Mouse (Mus musculus): ENCODE results near the gene Sema6d. TPM values are rescaled to one million over a fixed set of nuclear protein-coding genes. Genes with fewer than 3 reads are reported as not detected.

The Sema6d gene
- total RNA-seq, 1 experiment from 2014 or later, result not detected

DNA sequence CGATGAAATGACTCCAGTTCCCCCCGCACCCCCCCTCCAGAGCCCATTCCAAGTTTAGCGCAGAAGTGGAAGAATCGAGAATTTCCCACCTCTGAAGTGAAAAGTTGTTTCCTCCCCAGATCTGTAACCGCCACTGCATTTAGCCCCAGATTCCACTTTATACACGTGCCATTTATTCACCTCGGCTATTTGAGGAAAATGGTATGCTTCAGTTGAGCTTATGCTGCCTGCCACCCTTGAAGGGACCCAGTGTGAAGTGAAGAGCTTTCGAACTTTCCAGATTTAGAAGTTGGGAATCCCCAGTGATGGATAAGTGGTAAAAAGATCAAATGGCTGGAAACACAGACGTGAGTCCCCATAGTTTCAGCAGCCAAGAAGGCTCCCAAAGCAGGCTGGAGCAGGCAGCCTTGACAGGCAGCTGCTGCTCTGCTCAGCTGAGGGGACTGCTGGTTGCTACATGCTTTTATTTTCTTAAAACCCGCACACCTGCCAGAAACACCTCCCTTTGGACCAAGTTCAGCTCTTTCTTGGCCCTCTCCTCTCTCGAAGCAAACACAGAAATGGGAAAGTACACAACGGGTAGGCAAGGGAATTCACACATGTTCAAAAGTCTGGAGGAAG lies 345.7 kb downstream of the Sema6d start:
- no peak for ATAC-seq (replicated peaks; ENCODE audit: insufficient number of reproducible peaks, low FRiP score, low TSS enrichment, poor library complexity, severe bottlenecking)

- ATAC-seq (replicated peaks; ENCODE audit: insufficient number of reproducible peaks, low FRiP score, low TSS enrichment, poor library complexity, severe bottlenecking), result no peak
Observed at GRCm38 (mm10) chr2:124436704-124437103, 346.9 kb downstream of the Sema6d start.

DNA sequence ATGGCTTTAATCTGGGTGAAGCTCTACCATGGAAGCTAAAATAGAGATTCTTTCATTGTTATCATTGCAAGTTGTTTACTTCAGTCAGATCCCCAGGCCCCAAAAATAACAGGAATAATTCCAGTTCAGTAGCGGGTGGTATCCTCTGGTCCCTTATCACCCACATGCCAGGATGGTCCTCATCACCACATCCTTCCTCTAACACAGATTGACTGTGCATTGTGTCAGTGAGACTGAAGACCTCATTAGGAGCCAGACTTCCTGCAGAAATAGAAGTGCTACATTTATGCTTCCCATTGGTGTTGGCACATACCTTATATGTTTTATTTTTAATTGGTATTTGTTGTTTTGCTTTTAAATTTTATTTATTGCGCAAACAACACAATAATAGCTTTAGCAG lies 354.4 kb downstream of the Sema6d start:
- ATAC-seq (replicated peaks; ENCODE audit: insufficient number of reproducible peaks, low FRiP score, low TSS enrichment, poor library complexity, severe bottlenecking), result no peak

GRCm38 (mm10) chr2:124455881-124456280 lies 366.1 kb downstream of the Sema6d start:
- ATAC-seq (replicated peaks; ENCODE audit: insufficient number of reproducible peaks, low FRiP score, low TSS enrichment, poor library complexity, severe bottlenecking), result no peak

DNA sequence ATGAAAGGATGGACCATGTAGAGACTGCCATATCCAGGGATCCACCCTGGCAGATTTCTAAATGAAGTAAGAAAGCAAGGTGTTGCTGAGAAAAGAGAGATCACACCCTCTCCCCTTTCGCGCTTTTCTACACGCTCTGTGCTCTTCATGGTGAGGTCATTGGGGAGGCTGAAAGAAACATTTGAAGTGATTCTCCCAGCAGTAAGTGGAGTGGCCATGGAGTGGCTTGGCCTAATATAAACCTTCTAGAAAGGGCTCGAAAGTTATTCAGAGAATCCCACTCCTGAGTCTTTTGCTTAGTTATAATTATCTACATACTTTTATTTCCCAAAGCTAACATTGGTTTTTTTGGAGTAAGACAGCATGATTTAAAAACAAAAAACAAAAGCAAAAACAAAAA lies 367.2 kb downstream of the Sema6d start:
- no peak for ATAC-seq (replicated peaks; ENCODE audit: insufficient number of reproducible peaks, low FRiP score, low TSS enrichment, poor library complexity, severe bottlenecking)

DNA sequence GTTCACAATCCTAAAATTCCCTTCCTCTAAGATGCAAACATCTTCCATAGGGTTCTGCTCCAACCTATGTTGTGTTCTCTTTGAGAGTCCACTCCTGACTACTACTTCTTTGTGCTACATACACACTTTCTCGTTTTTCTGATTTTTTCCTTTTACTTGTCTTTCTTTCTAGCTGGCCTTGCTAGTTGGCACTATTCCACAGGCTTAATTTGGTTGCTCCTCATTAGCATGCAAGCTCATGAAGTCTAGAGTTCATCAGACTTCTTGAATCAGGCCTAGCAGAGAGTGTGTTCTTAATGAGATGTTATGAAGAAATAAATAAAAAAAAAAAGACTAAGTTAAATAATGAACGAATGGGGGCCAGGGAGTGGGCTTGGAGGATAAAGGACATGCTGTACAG lies 368.3 kb downstream of the Sema6d start:
- no peak for ATAC-seq (replicated peaks; ENCODE audit: insufficient number of reproducible peaks, low FRiP score, low TSS enrichment, poor library complexity, severe bottlenecking)

DNA sequence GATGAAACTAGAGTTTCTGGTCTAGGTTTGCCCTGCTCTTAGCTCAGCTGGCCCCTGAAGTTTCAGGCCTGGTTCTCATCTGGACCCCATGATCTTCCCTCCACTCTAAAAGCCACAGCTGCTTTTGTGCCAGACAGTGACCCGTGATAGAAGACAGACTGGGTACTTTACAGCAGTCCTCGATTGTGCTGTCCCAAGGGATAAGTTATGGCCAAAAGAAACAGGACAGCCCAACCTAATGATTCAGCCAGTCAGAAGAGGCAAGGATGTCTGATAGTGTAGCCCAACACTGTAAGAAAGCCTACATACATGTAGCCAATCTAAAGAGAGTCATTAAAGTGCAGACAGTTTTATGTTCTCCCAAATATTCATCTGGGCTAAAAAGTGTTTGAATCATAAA lies 371.2 kb downstream of the Sema6d start:
- ATAC-seq (replicated peaks; ENCODE audit: insufficient number of reproducible peaks, low FRiP score, low TSS enrichment, poor library complexity, severe bottlenecking), result no peak

- ATAC-seq (replicated peaks; ENCODE audit: insufficient number of reproducible peaks, low FRiP score, low TSS enrichment, poor library complexity, severe bottlenecking), result no peak
Observed at GRCm38 (mm10) chr2:124461378-124461851, 371.6 kb downstream of the Sema6d start.

GRCm38 (mm10) chr2:124465004-124465946 lies 375.5 kb downstream of the Sema6d start:
- ATAC-seq (replicated peaks; ENCODE audit: insufficient number of reproducible peaks, low FRiP score, low TSS enrichment, poor library complexity, severe bottlenecking), result no peak

GRCm38 (mm10) chr2:124467429-124467828 lies 377.7 kb downstream of the Sema6d start:
- ATAC-seq (replicated peaks; ENCODE audit: insufficient number of reproducible peaks, low FRiP score, low TSS enrichment, poor library complexity, severe bottlenecking), result no peak

DNA sequence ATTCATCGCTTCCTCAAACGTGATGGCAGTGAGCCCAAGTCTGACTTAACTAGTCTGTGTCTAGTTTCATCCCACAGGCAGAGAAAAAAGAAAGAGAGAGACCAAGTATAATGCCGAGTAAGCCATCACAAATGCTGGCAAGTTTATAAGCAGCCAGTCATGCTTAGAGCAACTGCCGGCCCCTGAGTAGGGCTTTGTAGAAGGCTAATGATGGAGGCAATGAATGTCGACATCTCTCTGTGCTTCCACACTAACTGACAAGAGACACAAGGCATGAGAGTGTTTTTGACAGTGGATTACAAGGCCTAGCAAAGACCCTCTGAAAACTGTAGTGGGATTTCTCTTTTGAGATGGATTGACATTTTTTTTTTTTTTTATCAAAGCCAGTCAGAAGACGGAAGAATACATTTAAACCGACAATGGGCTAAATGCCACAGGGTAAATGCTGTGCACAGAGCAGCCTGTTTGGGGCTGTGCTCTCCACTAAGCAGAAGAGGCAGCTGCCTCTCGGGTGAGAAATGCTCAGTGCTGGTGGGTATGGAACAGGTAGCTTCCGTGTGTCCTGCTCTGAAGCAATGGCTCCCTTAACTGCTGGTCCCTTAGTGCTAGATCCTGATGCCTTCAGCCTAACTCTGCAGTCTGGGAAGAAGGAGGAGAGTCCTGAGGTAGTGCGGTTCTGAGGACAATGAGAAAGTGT lies 380.7 kb downstream of the Sema6d start:
- no peak for ATAC-seq (replicated peaks; ENCODE audit: insufficient number of reproducible peaks, low FRiP score, low TSS enrichment, poor library complexity, severe bottlenecking)

- ATAC-seq (replicated peaks; ENCODE audit: insufficient number of reproducible peaks, low FRiP score, low TSS enrichment, poor library complexity, severe bottlenecking), result no peak
Observed at GRCm38 (mm10) chr2:124472674-124473507, 383.1 kb downstream of the Sema6d start.

DNA sequence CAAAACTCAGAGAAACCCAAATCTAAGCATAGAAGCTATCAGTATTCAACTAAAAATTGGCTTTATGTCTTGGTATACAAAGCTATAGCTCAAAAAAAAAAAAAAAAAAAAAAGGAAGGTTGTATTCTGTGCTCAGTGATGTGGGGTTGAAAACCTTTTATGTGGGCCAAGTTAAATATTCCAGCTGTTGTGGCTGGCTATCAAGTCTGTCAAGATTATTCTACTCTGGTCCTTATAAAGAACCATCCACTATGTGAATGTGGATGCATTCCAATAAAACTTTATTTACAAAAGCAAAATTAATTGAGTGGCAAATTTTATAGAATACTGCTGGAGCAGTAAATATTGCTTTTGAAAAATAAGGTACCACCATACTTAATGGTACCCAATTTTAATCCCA lies 388.1 kb downstream of the Sema6d start:
- ATAC-seq (replicated peaks; ENCODE audit: insufficient number of reproducible peaks, low FRiP score, low TSS enrichment, poor library complexity, severe bottlenecking), result no peak

GRCm38 (mm10) chr2:124478526-124478925 lies 388.8 kb downstream of the Sema6d start:
- no peak for ATAC-seq (replicated peaks; ENCODE audit: insufficient number of reproducible peaks, low FRiP score, low TSS enrichment, poor library complexity, severe bottlenecking)

GRCm38 (mm10) chr2:124485761-124486160 lies 396.0 kb downstream of the Sema6d start:
- ATAC-seq (replicated peaks; ENCODE audit: insufficient number of reproducible peaks, low FRiP score, low TSS enrichment, poor library complexity, severe bottlenecking), result no peak

GRCm38 (mm10) chr2:124490010-124490801 lies 400.4 kb downstream of the Sema6d start:
- ATAC-seq (replicated peaks; ENCODE audit: insufficient number of reproducible peaks, low FRiP score, low TSS enrichment, poor library complexity, severe bottlenecking), result no peak

DNA sequence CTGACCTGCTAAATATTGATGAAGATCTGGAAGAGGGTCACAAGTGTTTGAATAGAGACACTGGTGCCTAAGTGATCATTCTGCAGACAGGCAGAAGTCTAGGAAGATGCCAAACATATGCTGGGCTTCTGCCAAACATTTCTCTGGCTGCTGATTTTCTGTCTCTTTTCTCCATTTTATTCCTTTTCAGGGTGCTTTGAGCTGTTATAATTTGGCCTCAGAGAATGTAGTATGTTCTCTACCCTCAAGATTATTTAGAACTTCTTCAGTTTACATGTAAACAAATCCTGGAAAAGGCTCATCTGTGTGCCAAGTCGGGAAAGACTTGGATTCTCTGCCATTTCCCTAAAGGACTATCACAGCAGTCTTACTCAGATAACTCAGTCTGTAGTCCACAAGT lies 406.0 kb downstream of the Sema6d start:
- no peak for ATAC-seq (replicated peaks; ENCODE audit: insufficient number of reproducible peaks, low FRiP score, low TSS enrichment, poor library complexity, severe bottlenecking)

DNA sequence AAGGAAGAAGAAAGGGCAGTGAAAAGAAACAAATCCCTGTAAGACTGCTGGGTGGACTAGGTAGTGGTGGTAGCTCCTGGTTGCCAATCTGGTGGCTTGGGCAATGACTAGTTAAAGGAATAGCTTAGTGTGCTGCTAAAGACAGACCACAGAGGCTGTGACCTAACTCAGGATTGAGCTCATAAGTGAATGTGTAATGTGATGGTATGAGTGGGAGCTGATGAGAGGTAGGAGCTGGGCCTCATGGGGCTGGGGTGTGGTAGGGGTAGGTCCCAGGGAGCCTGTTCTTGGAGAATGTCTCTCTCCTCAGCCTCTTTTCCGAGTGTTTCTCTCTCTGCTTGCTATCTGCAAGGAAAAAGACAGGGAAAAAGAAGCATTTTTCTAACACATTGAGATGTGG lies 409.9 kb downstream of the Sema6d start:
- no peak for ATAC-seq (replicated peaks; ENCODE audit: insufficient number of reproducible peaks, low FRiP score, low TSS enrichment, poor library complexity, severe bottlenecking)

Measured in monocyte, adult 5-6 weeks (primary cell).